Mouse (Mus musculus) megakaryocyte, embryonic 14.5 days (primary cell): Measurements from ENCODE around the gene Pdcd1.

Source experiments
- FLI1 ChIP-seq: IDR thresholded peaks from 2 replicates; pipeline ENCODE4 v1.6.1; 2012; ENCODE audit warnings: low read length, inconsistent platforms, mixed read lengths
- GATA1 ChIP-seq: IDR thresholded peaks from 3 replicates; pipeline ENCODE4 v1.6.1; 2012; ENCODE audit warnings: mixed read lengths, low read length, inconsistent platforms, borderline replicate concordance

- TF ChIP-seq GATA1 (no peak), FLI1 (no peak)
Observed at GRCm38 (mm10) chr1:94040391-94040790, 12.0 kb downstream of the Pdcd1 start.
